Mouse (Mus musculus) heart, embryonic 10.5 days (tissue): ENCODE measurements around the gene Thegl. TPM values are rescaled to one million over a fixed set of nuclear protein-coding genes. Genes with fewer than 3 reads are reported as not detected.
"Not testable (repeated sequence)": the region's sequence is repeated elsewhere in the genome, so short reads cannot be mapped to it uniquely, and the experiment has no call there.

Source experiments
- DNase-seq: peaks from one replicate; pipeline ENCODE4 v3.0.0-alpha.2; 2017; ENCODE audit warnings: low spot score
- H3K27ac ChIP-seq: fragments of 300-500 bp; sonication (generic); 2 replicates; pipeline ENCODE4 v1.5.1; 2016; ENCODE audit warnings: mild to moderate bottlenecking
- H3K27me3 ChIP-seq: fragments of 300-500 bp; sonication (generic); 2 replicates; pipeline ENCODE4 v1.6.1; 2016; ENCODE audit warnings: mild to moderate bottlenecking; ENCODE audit not compliant: poor library complexity, insufficient read depth, severe bottlenecking
- H3K36me3 ChIP-seq: fragments of 300-500 bp; sonication (generic); 2 replicates; pipeline ENCODE4 v1.6.1; 2016; ENCODE audit warnings: mild to moderate bottlenecking, moderate library complexity
- H3K4me1 ChIP-seq: fragments of 300-500 bp; sonication (generic); 2 replicates; pipeline ENCODE4 v1.6.1; 2016; ENCODE audit warnings: mild to moderate bottlenecking
- H3K4me3 ChIP-seq: fragments of 300-500 bp; sonication (generic); 2 replicates; pipeline ENCODE4 v1.5.1; 2016; ENCODE audit warnings: mild to moderate bottlenecking, moderate library complexity
- H3K9me3 ChIP-seq: fragments of 300-500 bp; sonication (generic); 2 replicates; pipeline ENCODE4 v1.6.1; 2016; ENCODE audit warnings: mild to moderate bottlenecking, moderate library complexity
- WGBS: fragments of 180-500 bp; shearing (Covaris S2); methylation state at CpG from one replicate; pipeline ENCODE4 v1.1.7; 2016; 5-methylcytosine and 5-hydroxymethylcytosine counted together
- polyA plus RNA-seq: library from polyadenylated mRNA; unstranded; fragments of >200 nt; fragmentation: Nextera tagmentation; extraction: Ambion mirVana; gene quantifications from 2 replicates; pipeline ENCODE4 v1.2.1, GENCODE M21; 2016

Gene Thegl
- polyA plus RNA-seq, 1 experiment from 2014 or later: 0.18 TPM

DNA sequence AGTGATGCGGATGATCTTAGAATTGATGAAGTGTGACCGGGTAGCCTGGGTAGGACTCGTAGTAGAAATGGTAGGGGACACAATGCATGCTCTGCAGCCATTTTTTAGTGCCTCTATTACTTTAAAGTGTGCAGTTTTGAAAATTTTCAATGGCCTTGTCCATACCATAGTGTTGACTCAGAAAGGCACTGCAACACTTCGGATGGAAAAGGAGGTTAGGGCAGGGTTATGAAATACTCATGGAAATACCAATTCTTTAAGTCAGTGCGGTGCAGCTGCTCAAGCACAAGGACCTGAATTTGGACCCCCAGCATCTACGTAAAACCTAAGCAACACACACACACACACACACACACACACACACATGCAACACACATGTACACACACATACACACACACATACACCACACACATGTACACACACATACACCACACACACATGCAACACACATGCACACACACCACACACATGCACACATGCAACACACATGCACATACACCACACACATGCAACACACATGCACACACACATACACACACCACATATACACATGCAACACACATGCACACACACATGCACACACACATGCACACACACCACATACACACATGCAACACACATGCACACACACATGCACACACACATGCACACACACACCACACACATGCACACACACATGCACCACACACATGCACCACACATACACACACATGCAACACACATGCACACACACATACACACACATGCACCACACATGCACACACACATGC lies 11.6 kb upstream of the Thegl start, which contains the start of gene Arl9:
TSS of gene Arl9 (plus strand) at position 5 of the 771 bp plus-strand sequence.
- no peaks in the 10 kb centered on the region for H3K9me3 ChIP-seq
- H3K4me3 ChIP-seq: no peak within 1 kb of the TSS
- peaks cover 22% of the 10 kb centered on the region for H3K36me3 ChIP-seq
- no peaks in the 10 kb centered on the region for H3K4me1 ChIP-seq
- no peak for DNase-seq
- H3K27me3 ChIP-seq: no peaks in the 10 kb centered on the region
- 92% methylated on average over 6 of the region's 6 CpGs for WGBS
- H3K27ac ChIP-seq: no peak within 1 kb of the TSS

DNA sequence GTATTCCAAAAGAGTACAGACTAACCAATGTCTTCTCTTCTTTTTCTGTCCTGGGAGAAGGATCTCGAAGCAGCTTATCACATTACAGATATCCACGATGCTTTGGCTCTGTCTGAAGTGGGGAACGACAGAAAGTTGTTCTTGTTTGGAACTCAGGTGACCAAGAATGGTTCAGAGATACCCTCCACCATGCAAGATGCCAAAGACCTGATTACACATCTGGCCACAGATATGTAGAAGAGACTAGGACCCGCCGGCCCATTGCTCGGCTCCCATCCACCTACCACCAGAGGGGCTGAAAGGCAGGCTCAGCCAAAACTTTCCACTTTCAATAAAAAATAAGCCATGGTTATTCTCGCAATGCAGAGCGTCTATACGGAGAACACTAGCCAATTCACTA lies 5.5 kb upstream of the Thegl start:
- Histone ChIP-seq H3K36me3 (no peaks in the 10 kb centered on the region), H3K9me3 (no peaks in the 10 kb centered on the region), H3K4me3 (no peak overlapping the region), H3K27me3 (no peaks in the 10 kb centered on the region), H3K4me1 (no peaks in the 10 kb centered on the region), H3K27ac (no peak overlapping the region)
- 73% methylated on average over 9 of the region's 9 CpGs for WGBS
- DNase-seq: no peak

DNA sequence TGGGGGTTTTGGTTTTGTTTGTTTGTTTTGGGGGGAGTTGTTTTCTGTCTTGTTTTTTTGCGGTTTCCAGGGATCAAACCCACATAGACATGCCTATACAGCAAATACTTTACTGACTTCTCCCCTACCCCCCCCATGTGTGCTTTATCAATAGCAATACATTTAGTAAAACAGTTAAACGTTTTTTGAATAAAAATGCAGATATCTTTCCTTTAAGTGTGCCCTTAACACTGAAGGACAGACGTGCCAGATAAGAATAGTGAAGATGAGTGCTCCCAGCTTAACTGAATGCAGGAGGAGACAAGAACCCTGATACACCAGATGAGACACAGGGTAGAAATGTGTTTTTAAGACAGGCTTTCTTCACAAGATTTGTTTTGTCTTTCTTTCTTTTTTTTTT lies 4.7 kb upstream of the Thegl start:
- 48% methylated on average over 3 of the region's 3 CpGs for WGBS
- Histone ChIP-seq H3K36me3 (no peaks in the 10 kb centered on the region), H3K9me3 (no peaks in the 10 kb centered on the region), H3K4me1 (peaks cover 6% of the 10 kb centered on the region; the same call in 1 of the 2 replicates), H3K27ac (no peak overlapping the region), H3K4me3 (no peak overlapping the region), H3K27me3 (0 out of 2 replicates have a peak, but pooled peaks cover under 1% of the 10 kb centered on the region)
- DNase-seq: no peak

DNA sequence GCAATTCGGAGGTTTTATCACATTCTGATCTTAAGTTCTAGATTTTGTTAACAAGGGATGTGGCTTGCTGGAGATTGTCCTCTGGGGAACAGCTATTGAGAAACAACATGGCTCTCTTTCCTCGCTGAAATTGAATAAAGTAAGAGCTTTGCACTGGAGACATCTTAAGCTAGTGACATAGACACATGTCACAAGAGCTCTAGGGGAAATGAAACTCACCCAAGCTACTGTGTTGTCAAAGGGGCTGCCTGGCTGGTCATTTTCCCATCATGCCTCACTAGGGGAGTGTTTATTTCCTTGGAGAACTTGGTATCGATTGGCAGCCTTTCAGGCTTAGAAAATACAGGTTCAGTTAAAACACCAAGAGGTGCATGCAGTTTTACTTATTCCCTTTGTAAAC lies 2.7 kb upstream of the Thegl start:
- no peak for DNase-seq

DNA sequence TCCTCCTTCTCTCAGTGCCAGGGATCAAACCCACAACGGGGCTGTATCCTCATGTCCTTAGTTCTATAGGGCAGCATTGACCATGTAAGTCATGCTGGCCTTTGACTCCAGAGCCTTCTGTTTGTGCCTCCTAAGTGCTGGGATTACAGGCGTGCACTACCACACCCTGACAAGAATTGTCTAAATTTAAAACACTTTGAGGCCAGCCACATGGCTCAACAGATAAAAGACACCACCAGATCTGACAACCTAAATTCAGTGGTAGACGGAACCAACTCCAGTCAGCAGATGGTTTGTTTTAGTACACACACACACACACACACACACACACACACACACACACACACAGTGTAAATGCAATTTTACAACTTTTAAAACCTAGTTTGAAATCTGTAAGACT lies 12.2 kb downstream of the Thegl start:
- H3K4me1 ChIP-seq: no peaks in the 10 kb centered on the region

More for the DNA sequence above, 2.7 kb upstream of the Thegl start:
- H3K9me3 ChIP-seq: no peaks in the 10 kb centered on the region
- 67% methylated on average over 3 of the region's 3 CpGs for WGBS
- H3K27me3 ChIP-seq: 0 out of 2 replicates have a peak, but pooled peaks cover 9% of the 10 kb centered on the region
- no peak overlapping the region for H3K27ac ChIP-seq
- no peak overlapping the region for H3K4me3 ChIP-seq
- H3K4me1 ChIP-seq: peaks cover 8% of the 10 kb centered on the region; the same call in 1 of the 2 replicates
- H3K36me3 ChIP-seq: no peaks in the 10 kb centered on the region

DNA sequence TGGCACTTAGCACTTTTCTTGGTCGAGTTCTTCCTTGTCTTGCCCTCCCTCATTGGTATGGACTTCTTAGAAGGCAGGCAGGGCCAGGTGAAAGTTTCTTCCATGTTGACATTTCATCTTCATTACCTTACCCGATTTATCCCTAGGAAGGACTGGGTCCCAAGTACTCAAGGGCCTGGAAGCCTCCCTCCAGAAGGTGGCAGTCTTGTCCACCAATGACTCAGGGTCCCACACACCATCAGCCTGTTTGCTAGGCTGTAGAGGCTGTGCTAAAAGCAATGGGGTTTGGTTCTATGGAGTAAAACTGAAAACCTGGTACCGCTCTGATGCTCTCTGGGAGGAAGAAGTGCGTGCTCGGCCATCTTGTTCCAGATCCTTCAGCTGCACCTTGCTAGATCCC lies 13.9 kb downstream of the Thegl start:
- no peak overlapping the region for H3K27ac ChIP-seq
- H3K9me3 ChIP-seq: no peaks in the 10 kb centered on the region
- no peak overlapping the region for H3K4me3 ChIP-seq
- no peaks in the 10 kb centered on the region for H3K36me3 ChIP-seq
- no peaks in the 10 kb centered on the region for H3K27me3 ChIP-seq
- DNase-seq: no peak
- no peaks in the 10 kb centered on the region for H3K4me1 ChIP-seq
- WGBS: 76% methylated on average over 5 of the region's 5 CpGs

More for the DNA sequence above, 12.2 kb downstream of the Thegl start:
- no peak for DNase-seq
- WGBS: 51% methylated on average over 3 of the region's 3 CpGs
- no peak overlapping the region for H3K27ac ChIP-seq
- H3K27me3 ChIP-seq: no peaks in the 10 kb centered on the region
- no peak overlapping the region for H3K4me3 ChIP-seq
- no peaks in the 10 kb centered on the region for H3K9me3 ChIP-seq
- H3K36me3 ChIP-seq: no peaks in the 10 kb centered on the region

DNA sequence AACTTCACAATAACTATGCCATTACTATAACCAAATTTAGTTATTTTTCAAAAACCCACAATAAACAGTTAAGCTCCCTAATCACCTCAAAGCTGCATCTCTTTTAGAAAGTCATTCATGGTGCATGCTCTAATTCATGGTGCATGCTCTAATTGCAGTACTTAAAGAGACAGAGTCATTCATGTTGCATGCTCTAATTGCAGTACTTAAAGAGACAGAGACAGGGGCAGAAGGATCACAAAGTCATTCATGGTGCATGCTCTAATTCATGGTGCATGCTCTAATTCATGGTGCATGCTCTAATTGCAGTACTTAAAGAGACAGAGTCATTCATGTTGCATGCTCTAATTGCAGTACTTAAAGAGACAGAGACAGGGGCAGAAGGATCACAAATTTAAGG lies 19.3 kb downstream of the Thegl start:
- H3K36me3 ChIP-seq, DNase-seq, H3K27ac ChIP-seq, H3K4me1 ChIP-seq, H3K4me3 ChIP-seq, H3K9me3 ChIP-seq, H3K27me3 ChIP-seq: not testable (repeated sequence)

DNA sequence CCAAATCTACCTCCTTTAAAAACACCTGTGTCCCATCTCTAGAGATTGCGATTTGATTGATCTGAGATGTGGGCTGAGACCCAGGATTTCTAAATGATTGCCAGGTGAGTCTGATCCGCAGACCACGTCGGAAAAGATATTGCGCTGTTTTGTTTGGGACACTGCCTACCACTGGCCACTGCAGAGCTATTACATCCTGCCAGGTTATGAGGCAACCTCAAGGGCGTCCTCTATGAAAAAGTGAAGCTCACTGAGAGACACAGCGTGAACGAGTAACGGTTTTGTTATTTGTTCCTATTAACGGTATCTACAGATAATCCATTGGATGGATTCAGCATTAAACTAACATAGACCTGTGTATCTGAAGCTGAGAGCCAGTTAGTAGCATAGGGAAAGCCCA lies 22.6 kb downstream of the Thegl start:
- WGBS: 83% methylated on average over 10 of the region's 10 CpGs
- Histone ChIP-seq H3K27ac (no peak overlapping the region), H3K4me1 (no peaks in the 10 kb centered on the region), H3K36me3 (no peaks in the 10 kb centered on the region), H3K9me3 (no peaks in the 10 kb centered on the region), H3K27me3 (no peaks in the 10 kb centered on the region), H3K4me3 (no peak overlapping the region)
- DNase-seq: no peak

DNA sequence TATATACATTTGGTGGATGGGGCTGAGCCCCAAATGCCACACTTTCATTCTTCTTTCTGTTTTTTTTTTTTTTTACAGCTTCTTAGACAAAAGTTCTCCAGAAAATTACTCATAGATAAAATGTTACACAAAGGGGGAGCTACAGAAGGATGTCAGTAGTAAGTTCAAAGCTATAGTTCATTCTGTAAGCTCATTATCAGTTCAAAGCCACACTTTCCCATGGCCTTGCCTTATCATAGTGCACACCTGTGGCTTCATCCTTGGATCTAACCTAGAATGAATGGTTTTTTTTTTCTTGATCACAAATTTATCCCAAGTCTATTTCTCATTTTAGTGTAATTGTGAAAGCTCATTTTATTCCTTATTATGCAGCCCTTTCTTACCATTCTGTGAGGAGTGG lies 23.6 kb downstream of the Thegl start:
- no peak for DNase-seq
- H3K4me1 ChIP-seq: no peaks in the 10 kb centered on the region
- H3K9me3 ChIP-seq: no peaks in the 10 kb centered on the region
- H3K36me3 ChIP-seq: no peaks in the 10 kb centered on the region
- H3K27ac ChIP-seq: no peak overlapping the region
- H3K27me3 ChIP-seq: no peaks in the 10 kb centered on the region
- H3K4me3 ChIP-seq: no peak overlapping the region

DNA sequence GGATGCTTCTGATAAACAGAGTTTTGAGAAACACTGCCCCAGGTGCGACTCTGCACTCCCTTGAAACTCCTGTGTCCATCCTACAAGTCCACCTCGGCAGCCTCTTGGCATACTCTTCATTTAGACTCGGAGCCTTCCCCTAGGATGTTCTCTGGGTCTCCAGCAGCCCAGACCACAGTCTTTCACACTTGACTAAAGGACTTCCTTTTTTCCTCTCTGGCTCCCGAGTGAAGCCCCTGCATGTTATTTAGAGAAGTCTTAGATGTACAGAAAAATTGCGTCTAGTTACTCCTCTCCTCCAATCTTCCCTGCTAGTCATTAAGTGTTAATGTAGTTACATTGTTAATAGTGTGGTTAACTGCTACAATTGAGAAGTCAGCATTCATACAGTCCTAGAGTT lies 28.5 kb downstream of the Thegl start:
- Histone ChIP-seq H3K36me3 (no peaks in the 10 kb centered on the region), H3K27ac (no peak overlapping the region), H3K9me3 (no peaks in the 10 kb centered on the region), H3K4me1 (no peaks in the 10 kb centered on the region), H3K4me3 (no peak overlapping the region), H3K27me3 (no peaks in the 10 kb centered on the region)
- no peak for DNase-seq
- WGBS: 70% methylated on average over 5 of the region's 5 CpGs

DNA sequence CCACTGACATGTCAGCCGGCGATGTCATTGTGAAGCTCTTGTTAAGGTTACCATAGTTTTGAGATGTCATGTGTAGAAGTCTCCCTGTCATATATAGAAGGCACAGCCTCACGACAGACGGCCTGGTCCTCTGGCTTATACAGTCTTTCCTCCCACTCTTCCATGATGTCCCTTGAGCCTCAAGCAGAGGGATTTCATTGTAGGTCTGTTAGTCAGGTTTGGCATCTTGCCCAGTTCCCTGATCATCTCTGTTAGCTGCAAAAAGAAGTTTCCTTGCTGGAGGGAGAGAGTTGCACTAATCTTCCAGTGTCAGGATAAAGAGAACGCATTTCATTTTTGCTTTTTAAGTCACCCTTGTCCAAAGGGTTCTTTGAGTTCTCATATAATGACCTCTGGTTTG lies 36.8 kb downstream of the Thegl start:
- 85% methylated on average over 5 of the region's 5 CpGs for WGBS
- no peaks in the 10 kb centered on the region for H3K36me3 ChIP-seq
- H3K4me3 ChIP-seq: no peak overlapping the region
- no peak for DNase-seq
- H3K4me1 ChIP-seq: no peaks in the 10 kb centered on the region
- H3K27me3 ChIP-seq: no peaks in the 10 kb centered on the region
- no peaks in the 10 kb centered on the region for H3K9me3 ChIP-seq
- no peak overlapping the region for H3K27ac ChIP-seq

DNA sequence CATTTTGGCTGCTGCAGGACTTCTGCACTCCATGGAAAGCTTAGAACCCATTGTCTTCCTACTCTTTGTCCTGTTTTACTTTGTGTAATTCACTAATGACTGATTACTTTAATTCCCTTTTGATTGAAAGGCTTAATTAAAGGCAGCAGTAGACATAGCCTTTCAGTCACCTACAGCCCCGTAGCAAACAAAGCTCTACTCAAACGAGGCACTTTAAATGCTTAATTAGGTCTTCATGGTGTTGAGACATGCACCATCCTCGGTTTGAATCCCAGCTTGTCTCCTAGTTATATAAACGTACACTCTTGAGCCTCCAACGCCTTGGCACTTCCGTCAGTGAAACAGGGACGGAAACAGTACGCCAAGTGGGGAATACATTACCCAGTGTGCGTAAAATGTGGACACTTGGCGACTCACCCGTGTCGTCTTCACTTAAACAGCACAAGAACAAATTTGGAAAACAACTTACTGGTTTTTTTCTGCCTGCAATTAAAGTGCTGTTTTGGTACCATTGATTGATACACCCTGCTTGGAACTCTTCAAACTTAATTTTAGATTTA lies 41.1 kb downstream of the Thegl start:
- WGBS: 81% methylated on average over 12 of the region's 12 CpGs
- no peak for DNase-seq
- peaks cover 6% of the 10 kb centered on the region; the same call in 1 of the 2 replicates for H3K27me3 ChIP-seq
- no peaks in the 10 kb centered on the region for H3K9me3 ChIP-seq
- H3K4me1 ChIP-seq: peaks cover 8% of the 10 kb centered on the region
- H3K27ac ChIP-seq: no peak overlapping the region
- H3K4me3 ChIP-seq: no peak overlapping the region
- H3K36me3 ChIP-seq: no peaks in the 10 kb centered on the region

DNA sequence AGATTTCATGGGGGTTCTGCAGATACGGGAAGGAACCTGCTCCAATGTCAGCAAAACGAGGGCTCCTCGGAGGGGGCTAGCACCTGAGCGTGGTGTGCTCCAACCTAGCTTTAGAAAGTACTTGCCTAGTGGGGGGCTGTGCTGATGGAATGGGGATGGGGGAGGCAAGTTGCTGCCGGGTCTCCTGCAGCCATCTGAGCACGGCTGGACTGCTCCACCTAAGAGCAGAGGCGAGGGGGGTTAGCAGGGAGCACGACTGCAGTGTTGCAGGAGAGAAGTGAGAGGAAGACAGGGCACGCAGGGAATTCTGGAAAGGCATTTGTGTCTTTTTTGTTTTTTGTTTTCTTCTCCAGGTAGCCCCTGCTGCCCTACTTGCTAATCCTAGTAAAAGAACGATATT lies 44.5 kb downstream of the Thegl start:
- DNase-seq: no peak
- Histone ChIP-seq H3K4me3 (no peak overlapping the region), H3K27ac (no peak overlapping the region), H3K27me3 (peaks cover 6% of the 10 kb centered on the region; the same call in 1 of the 2 replicates), H3K9me3 (no peaks in the 10 kb centered on the region), H3K4me1 (peaks cover 8% of the 10 kb centered on the region), H3K36me3 (no peaks in the 10 kb centered on the region)
- 34% methylated on average over 10 of the region's 10 CpGs for WGBS
